Mouse (Mus musculus): ENCODE measurements around the gene Dek.
A peak's percentile ranks its signal among the peaks of the same experiment; 100 is the strongest.

GRCm38 (mm10) chr13:47080905-47081505 is 25.0 kb downstream of the Dek start:
- TF ChIP-seq CTCF (IDR thresholded peaks at IDR 0.05; ENCODE audit: borderline replicate concordance, insufficient read depth, low read depth, low read length) (peak; percentile 28; the same call in 1 of the 2 replicates), POLR2A (IDR thresholded peaks at IDR 0.05; ENCODE audit: borderline replicate concordance, insufficient read depth, low read length) (no peak)
